Mouse (Mus musculus) neural tube, embryonic 11.5 days (tissue): ENCODE results near the gene Lpar5. TPM values are rescaled to one million over a fixed set of nuclear protein-coding genes. Genes with fewer than 3 reads are reported as not detected.
"Not testable (repeated sequence)": the region's sequence is repeated elsewhere in the genome, so short reads cannot be mapped to it uniquely, and the experiment has no call there.

Source experiments
- ATAC-seq: fragments of 200-750 bp; cut with Nextera tagmentation; 2 replicates; pipeline ENCODE4 v1.8.0; 2017; ENCODE audit warnings: moderate number of reproducible peaks, mild to moderate bottlenecking, moderate TSS enrichment, moderate library complexity; ENCODE audit not compliant: insufficient read depth, low FRiP score, low TSS enrichment
- DNase-seq: peaks from one replicate; pipeline ENCODE4 v3.0.0-alpha.2; 2015; ENCODE audit warnings: low spot score
- H3K27ac ChIP-seq: fragments of 300-500 bp; sonication (generic); 2 replicates; pipeline ENCODE4 v1.5.1; 2014; ENCODE audit warnings: low read depth, mild to moderate bottlenecking, low read length
- H3K27me3 ChIP-seq: fragments of 300-500 bp; sonication (generic); 2 replicates; pipeline ENCODE4 v1.6.1; 2014; ENCODE audit warnings: mild to moderate bottlenecking, low read length, mixed read lengths; ENCODE audit not compliant: control insufficient read depth, insufficient read depth
- H3K36me3 ChIP-seq: fragments of 300-500 bp; sonication (generic); 2 replicates; pipeline ENCODE4 v1.6.1; 2014; ENCODE audit warnings: mild to moderate bottlenecking, low read length, moderate library complexity, mixed read lengths; ENCODE audit not compliant: control insufficient read depth, insufficient read depth
- H3K4me1 ChIP-seq: fragments of 300-500 bp; sonication (generic); 2 replicates; pipeline ENCODE4 v1.6.1; 2014; ENCODE audit warnings: low read length, mixed read lengths; ENCODE audit not compliant: control insufficient read depth, insufficient read depth
- H3K4me2 ChIP-seq: fragments of 300-500 bp; sonication (generic); 2 replicates; pipeline ENCODE4 v1.6.1; 2014; ENCODE audit warnings: low read depth, mild to moderate bottlenecking, moderate library complexity
- H3K4me3 ChIP-seq: fragments of 300-500 bp; sonication (generic); 2 replicates; pipeline ENCODE4 v1.5.1; 2014; ENCODE audit warnings: low read depth, low read length
- H3K9ac ChIP-seq: fragments of 300-500 bp; sonication (generic); 2 replicates; pipeline ENCODE4 v1.6.1; 2014; ENCODE audit warnings: mild to moderate bottlenecking, low read length
- H3K9me3 ChIP-seq: fragments of 300-500 bp; sonication (generic); 2 replicates; pipeline ENCODE4 v1.6.1; 2016; ENCODE audit warnings: low read length; ENCODE audit not compliant: control insufficient read depth
- WGBS: fragments of 180-500 bp; shearing (Covaris S2); extraction: QIAGEN DNeasy Blood & Tissue Kit; methylation state at CpG from one replicate; pipeline ENCODE4 v1.1.7; 2014; 5-methylcytosine and 5-hydroxymethylcytosine counted together
- polyA plus RNA-seq: library from polyadenylated mRNA; unstranded; fragments of >200 nt; fragmentation: Nextera tagmentation; extraction: Ambion mirVana; gene quantifications from 2 replicates; pipeline ENCODE4 v1.2.1, GENCODE M21; 2014

Gene Lpar5
- polyA plus RNA-seq, 1 experiment from 2014 or later: 0.57 TPM

- peaks cover 18% of the 10 kb centered on the region for H3K36me3 ChIP-seq
- H3K9ac ChIP-seq: no peak overlapping the region
- H3K4me2 ChIP-seq: no peak overlapping the region
- WGBS: 51% methylated on average over 5 of the region's 5 CpGs
- peak; percentile 83 for DNase-seq
- H3K4me3 ChIP-seq: no peak overlapping the region
- no peak overlapping the region for H3K27ac ChIP-seq
- H3K4me1 ChIP-seq: no peaks in the 10 kb centered on the region
- no peaks in the 10 kb centered on the region for H3K9me3 ChIP-seq
- no peaks in the 10 kb centered on the region for H3K27me3 ChIP-seq
- ATAC-seq: peak; percentile 51; the same call in 1 of the 2 replicates
Measured at GRCm38 (mm10) chr6:125046691-125047090, 21.0 kb upstream of the Lpar5 start.

GRCm38 (mm10) chr6:125049678-125050077 is 18.0 kb upstream of the Lpar5 start, which contains the start of gene Acrbp:
Gene Acrbp, plus strand, starts transcription at chr6:125049689.
- no peak for ATAC-seq
- 32% methylated on average over 20 of the region's 20 CpGs for WGBS

GRCm38 (mm10) chr6:125051237-125051636 is 16.5 kb upstream of the Lpar5 start:
- Histone ChIP-seq H3K36me3 (peaks cover 13% of the 10 kb centered on the region), H3K4me3 (no peak overlapping the region), H3K27me3 (no peaks in the 10 kb centered on the region), H3K27ac (no peak overlapping the region), H3K4me2 (no peak overlapping the region), H3K4me1 (no peaks in the 10 kb centered on the region), H3K9ac (no peak overlapping the region), H3K9me3 (no peaks in the 10 kb centered on the region)
- 72% methylated on average over 5 of the region's 5 CpGs for WGBS
- DNase-seq (no peak), ATAC-seq (no peak)

More at GRCm38 (mm10) chr6:125049678-125050077, 18.0 kb upstream of the Lpar5 start, which contains the start of gene Acrbp:
- no peak for DNase-seq
- Histone ChIP-seq H3K4me3 (no peak within 1 kb of the TSS), H3K36me3 (peaks cover 16% of the 10 kb centered on the region), H3K4me1 (no peaks in the 10 kb centered on the region), H3K9me3 (no peaks in the 10 kb centered on the region), H3K4me2 (no peak within 1 kb of the TSS), H3K27ac (no peak within 1 kb of the TSS), H3K9ac (no peak within 1 kb of the TSS), H3K27me3 (no peaks in the 10 kb centered on the region)

- Histone ChIP-seq H3K27me3 (no peaks in the 10 kb centered on the region), H3K4me2 (no peak overlapping the region), H3K4me3 (no peak overlapping the region), H3K4me1 (no peaks in the 10 kb centered on the region; the same call in 1 of the 2 replicates), H3K36me3 (no peaks in the 10 kb centered on the region; the same call in 1 of the 2 replicates), H3K9me3 (no peaks in the 10 kb centered on the region), H3K9ac (0 out of 2 replicates have a peak overlapping the region, but pooled peaks have one; percentile 11), H3K27ac (no peak overlapping the region)
- WGBS: 45% methylated on average over 6 of the region's 6 CpGs
- no peak for DNase-seq
- no peak for ATAC-seq
Measured at GRCm38 (mm10) chr6:125061493-125061892, 6.2 kb upstream of the Lpar5 start.

GRCm38 (mm10) chr6:125062511-125062910 is 5.2 kb upstream of the Lpar5 start:
- no peak for DNase-seq
- Histone ChIP-seq H3K27ac (no peak overlapping the region), H3K4me1 (no peaks in the 10 kb centered on the region; the same call in 1 of the 2 replicates), H3K9me3 (no peaks in the 10 kb centered on the region), H3K36me3 (no peaks in the 10 kb centered on the region; the same call in 1 of the 2 replicates), H3K9ac (no peak overlapping the region), H3K4me3 (no peak overlapping the region), H3K27me3 (no peaks in the 10 kb centered on the region), H3K4me2 (no peak overlapping the region)
- WGBS: 90% methylated on average over 5 of the region's 5 CpGs
- no peak for ATAC-seq

- Histone ChIP-seq H3K9ac (no peak overlapping the region), H3K4me2 (no peak overlapping the region), H3K27ac (no peak overlapping the region), H3K9me3 (no peaks in the 10 kb centered on the region), H3K4me1 (no peaks in the 10 kb centered on the region; the same call in 1 of the 2 replicates), H3K27me3 (no peaks in the 10 kb centered on the region), H3K36me3 (no peaks in the 10 kb centered on the region), H3K4me3 (no peak overlapping the region)
- ATAC-seq (no peak), DNase-seq (no peak)
- 82% methylated on average over 6 of the region's 6 CpGs for WGBS
Measured at GRCm38 (mm10) chr6:125063906-125064305, 3.8 kb upstream of the Lpar5 start.

- not testable (repeated sequence) for ATAC-seq, H3K36me3 ChIP-seq, H3K4me2 ChIP-seq, DNase-seq, H3K4me1 ChIP-seq, H3K9me3 ChIP-seq, H3K27ac ChIP-seq, H3K9ac ChIP-seq, H3K27me3 ChIP-seq, H3K4me3 ChIP-seq
- no CpG with 5 or more reads among the region's 1 CpGs for WGBS
Measured at GRCm38 (mm10) chr6:125065223-125065622, 2.5 kb upstream of the Lpar5 start.

- H3K27ac ChIP-seq: no peak overlapping the region
- no peak overlapping the region for H3K4me2 ChIP-seq
- no peaks in the 10 kb centered on the region for H3K36me3 ChIP-seq
- no peak overlapping the region for H3K9ac ChIP-seq
- no peak overlapping the region for H3K4me3 ChIP-seq
- 91% methylated on average over 18 of the region's 18 CpGs for WGBS
- ATAC-seq (no peak; the same call in 1 of the 2 replicates), DNase-seq (no peak)
- no peaks in the 10 kb centered on the region for H3K4me1 ChIP-seq
- H3K9me3 ChIP-seq: no peaks in the 10 kb centered on the region
- H3K27me3 ChIP-seq: no peaks in the 10 kb centered on the region
Measured at GRCm38 (mm10) chr6:125071170-125071895, 3.6 kb downstream of the Lpar5 start.

- Histone ChIP-seq H3K36me3 (no peaks in the 10 kb centered on the region), H3K4me2 (no peak overlapping the region), H3K4me1 (no peaks in the 10 kb centered on the region), H3K9ac (no peak overlapping the region), H3K9me3 (no peaks in the 10 kb centered on the region), H3K27me3 (no peaks in the 10 kb centered on the region), H3K27ac (no peak overlapping the region), H3K4me3 (no peak overlapping the region)
- ATAC-seq: no peak
- WGBS: 31% methylated on average over 2 of the region's 2 CpGs
- no peak for DNase-seq
Measured at GRCm38 (mm10) chr6:125071896-125072279, 4.2 kb downstream of the Lpar5 start.
